Mouse (Mus musculus): ENCODE results near the gene Hnrnpa3.
"Not testable (repeated sequence)": the region's sequence is repeated elsewhere in the genome, so short reads cannot be mapped to it uniquely, and the experiment has no call there.

Gene Hnrnpa3

GRCm38 (mm10) chr2:75672561-75672960 is 13.5 kb downstream of the Hnrnpa3 start:
- no peak for DNase-seq (ENCODE audit: extremely low read depth, low read depth, low spot score)

- DNase-seq (ENCODE audit: extremely low read depth, low read depth, low spot score), result no peak
Measured at GRCm38 (mm10) chr2:75676567-75676966, 17.5 kb downstream of the Hnrnpa3 start.

- no peak for DNase-seq (ENCODE audit: extremely low read depth, low read depth, low spot score)
Measured at GRCm38 (mm10) chr2:75679947-75680346, 20.9 kb downstream of the Hnrnpa3 start.

GRCm38 (mm10) chr2:75681439-75681838 is 22.4 kb downstream of the Hnrnpa3 start:
- no peak for DNase-seq (ENCODE audit: extremely low read depth, low read depth, low spot score)

- peak; percentile 37 for DNase-seq (ENCODE audit: extremely low read depth, low read depth, low spot score)
Measured at GRCm38 (mm10) chr2:75682978-75683709, 24.1 kb downstream of the Hnrnpa3 start.

GRCm38 (mm10) chr2:75684526-75684925 is 25.5 kb downstream of the Hnrnpa3 start:
- no peak for DNase-seq (ENCODE audit: extremely low read depth, low read depth, low spot score)

- peak; percentile 54 for DNase-seq (ENCODE audit: extremely low read depth, low read depth, low spot score)
Measured at GRCm38 (mm10) chr2:75685458-75685861, 26.4 kb downstream of the Hnrnpa3 start.

- no peak for DNase-seq (ENCODE audit: extremely low read depth, low read depth, low spot score)
Measured at GRCm38 (mm10) chr2:75687040-75687749, 28.1 kb downstream of the Hnrnpa3 start.

- DNase-seq (ENCODE audit: extremely low read depth, low read depth, low spot score), result peak; percentile 45
Measured at GRCm38 (mm10) chr2:75688901-75689300, 29.8 kb downstream of the Hnrnpa3 start.

- no peak for DNase-seq (ENCODE audit: extremely low read depth, low read depth, low spot score)
Measured at GRCm38 (mm10) chr2:75689482-75690158, 30.6 kb downstream of the Hnrnpa3 start.

GRCm38 (mm10) chr2:75690656-75691055 is 31.6 kb downstream of the Hnrnpa3 start:
- DNase-seq (ENCODE audit: extremely low read depth, low read depth, low spot score), result no peak

- no peak for DNase-seq (ENCODE audit: extremely low read depth, low read depth, low spot score)
Measured at GRCm38 (mm10) chr2:75691316-75691715, 32.3 kb downstream of the Hnrnpa3 start.

GRCm38 (mm10) chr2:75692369-75692768 is 33.3 kb downstream of the Hnrnpa3 start:
- no peak for DNase-seq (ENCODE audit: extremely low read depth, low read depth, low spot score)

GRCm38 (mm10) chr2:75694926-75695325 is 35.9 kb downstream of the Hnrnpa3 start:
- not testable (repeated sequence) for DNase-seq (ENCODE audit: extremely low read depth, low read depth, low spot score)

GRCm38 (mm10) chr2:75695676-75696350 is 36.8 kb downstream of the Hnrnpa3 start:
- DNase-seq (ENCODE audit: extremely low read depth, low read depth, low spot score), result no peak

GRCm38 (mm10) chr2:75696371-75696770 is 37.3 kb downstream of the Hnrnpa3 start:
- DNase-seq (ENCODE audit: extremely low read depth, low read depth, low spot score), result no peak

- DNase-seq (ENCODE audit: extremely low read depth, low read depth, low spot score), result no peak
Measured at GRCm38 (mm10) chr2:75697222-75697621, 38.2 kb downstream of the Hnrnpa3 start.

- DNase-seq (ENCODE audit: extremely low read depth, low read depth, low spot score), result no peak
Measured at GRCm38 (mm10) chr2:75698007-75698406, 38.9 kb downstream of the Hnrnpa3 start.

- no peak for DNase-seq (ENCODE audit: extremely low read depth, low read depth, low spot score)
Measured at GRCm38 (mm10) chr2:75698874-75699273, 39.8 kb downstream of the Hnrnpa3 start.

- DNase-seq (ENCODE audit: extremely low read depth, low read depth, low spot score), result no peak
Measured at GRCm38 (mm10) chr2:75700543-75700942, 41.5 kb downstream of the Hnrnpa3 start.

GRCm38 (mm10) chr2:75701207-75701606 is 42.1 kb downstream of the Hnrnpa3 start:
- DNase-seq (ENCODE audit: extremely low read depth, low read depth, low spot score), result no peak

All from fat pad, adult 2 months (tissue).